Mouse (Mus musculus) C2C12 (cell line): ENCODE measurements at regions not wholly inside any gene's neighbourhood (a gene's known extent, or its start where the extent isn't known, plus 50 kb on each side); places are given as distances from the start of the nearest gene placed in this dataset.

ENCODE experiments used
- CTCF ChIP-seq: IDR thresholded peaks from one replicate; pipeline ENCODE4 v1.5.1; 2011; ENCODE audit not compliant: control insufficient read depth, insufficient read depth, insufficient read length
- MAX ChIP-seq: IDR thresholded peaks from one replicate; pipeline ENCODE4 v1.6.1; 2011; ENCODE audit warnings: mild to moderate bottlenecking, control low read depth
- MYOD1 ChIP-seq: IDR thresholded peaks from one replicate; pipeline ENCODE4 v1.6.1; 2011; ENCODE audit warnings: low read depth; ENCODE audit not compliant: control insufficient read depth, insufficient read length
- USF1 ChIP-seq: IDR thresholded peaks from one replicate; pipeline ENCODE4 v1.6.1; 2011; ENCODE audit warnings: low read depth, mild to moderate bottlenecking, control low read depth, moderate library complexity

DNA sequence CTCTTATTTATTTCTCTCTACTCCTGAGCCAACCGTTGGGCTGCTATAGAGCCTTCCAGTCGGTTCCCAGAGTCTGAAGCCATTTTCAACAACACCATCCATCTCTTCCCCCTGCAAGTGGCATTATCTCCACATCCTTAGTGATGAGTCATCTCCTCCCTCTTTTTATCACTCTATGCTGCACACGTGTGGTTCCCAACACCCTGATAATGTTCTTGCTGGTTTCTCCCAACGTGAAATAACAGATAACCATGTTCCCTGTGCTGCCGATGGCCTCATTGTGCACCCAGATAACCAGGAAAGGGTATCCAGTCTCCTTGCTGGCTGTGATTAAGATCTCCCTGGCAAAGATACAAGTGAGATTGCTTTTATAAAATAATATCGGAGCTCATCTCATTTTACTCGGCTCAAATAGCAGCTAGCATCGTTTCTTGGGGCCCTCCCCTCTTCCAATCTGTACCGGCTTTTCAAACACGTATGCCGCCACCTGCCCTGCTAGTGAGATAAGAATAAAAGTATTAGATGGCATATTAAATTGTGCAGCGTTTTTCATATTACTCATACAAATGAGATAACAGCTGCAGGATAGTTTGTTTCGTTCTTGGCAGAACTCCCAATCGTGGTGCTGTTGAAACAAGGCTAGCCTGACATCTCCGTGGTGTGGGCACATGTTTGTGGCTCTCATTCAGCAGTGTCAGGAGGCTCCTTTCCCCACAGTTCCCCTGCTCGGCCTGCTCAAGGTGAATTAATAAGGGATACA lies 250.3 kb upstream of the Ppp2r3a start:
- TF ChIP-seq CTCF (no peak), USF1 (no peak), MYOD1 (peak; percentile 67), MAX (peak; percentile 53)
